Mouse (Mus musculus): ENCODE data around the gene Frmd5.
A peak's percentile ranks its signal among the peaks of the same experiment; 100 is the strongest.
"Not testable (repeated sequence)": the region's sequence is repeated elsewhere in the genome, so short reads cannot be mapped to it uniquely, and the experiment has no call there.

Gene Frmd5

GRCm38 (mm10) chr2:121565911-121566310 lies 241.0 kb downstream of the Frmd5 start:
- DNase-seq = no peak

GRCm38 (mm10) chr2:121563117-121563516 lies 243.8 kb downstream of the Frmd5 start:
- no peak for DNase-seq

- no peak for DNase-seq
Measured at GRCm38 (mm10) chr2:121551271-121551670, 255.6 kb downstream of the Frmd5 start.

- no peak for DNase-seq
Measured at GRCm38 (mm10) chr2:121549630-121550029, 257.3 kb downstream of the Frmd5 start.

- DNase-seq = no peak
Measured at GRCm38 (mm10) chr2:121544829-121545228, 262.1 kb downstream of the Frmd5 start.

- no peak for DNase-seq
Measured at GRCm38 (mm10) chr2:121525056-121525455, 281.8 kb downstream of the Frmd5 start.

GRCm38 (mm10) chr2:121522830-121523229 lies 284.1 kb downstream of the Frmd5 start:
- not testable (repeated sequence) for DNase-seq

GRCm38 (mm10) chr2:121522006-121522405 lies 284.9 kb downstream of the Frmd5 start:
- no peak for DNase-seq

GRCm38 (mm10) chr2:121518711-121519110 lies 288.2 kb downstream of the Frmd5 start:
- DNase-seq = not testable (repeated sequence)

- no peak for DNase-seq
Measured at GRCm38 (mm10) chr2:121518106-121518505, 288.8 kb downstream of the Frmd5 start.

GRCm38 (mm10) chr2:121514211-121514610 lies 292.7 kb downstream of the Frmd5 start:
- no peak for DNase-seq

GRCm38 (mm10) chr2:121512991-121513765 lies 293.7 kb downstream of the Frmd5 start:
- DNase-seq = not testable (repeated sequence)

GRCm38 (mm10) chr2:121511401-121511800 lies 295.5 kb downstream of the Frmd5 start:
- no peak for DNase-seq

- DNase-seq = peak; percentile 66
Measured at GRCm38 (mm10) chr2:121509584-121509983, 297.3 kb downstream of the Frmd5 start.

GRCm38 (mm10) chr2:121507951-121508330 lies 298.9 kb downstream of the Frmd5 start:
- DNase-seq = no peak

GRCm38 (mm10) chr2:121507173-121507950 lies 299.5 kb downstream of the Frmd5 start:
- DNase-seq = no peak

GRCm38 (mm10) chr2:121505942-121506882 lies 300.7 kb downstream of the Frmd5 start, which contains the start of the genes Mfap1a and Wdr76:
Mfap1a (minus strand) TSS chr2:121506665.
Wdr76 (plus strand) TSS chr2:121506723.
- DNase-seq = peak; percentile 85

- DNase-seq = not testable (repeated sequence)
Measured at GRCm38 (mm10) chr2:121501550-121501949, 305.3 kb downstream of the Frmd5 start.
